Mouse (Mus musculus): Measurements from ENCODE around the gene Gpr160.
"Not testable (repeated sequence)": the region's sequence is repeated elsewhere in the genome, so short reads cannot be mapped to it uniquely, and the experiment has no call there.

The Gpr160 gene

DNA sequence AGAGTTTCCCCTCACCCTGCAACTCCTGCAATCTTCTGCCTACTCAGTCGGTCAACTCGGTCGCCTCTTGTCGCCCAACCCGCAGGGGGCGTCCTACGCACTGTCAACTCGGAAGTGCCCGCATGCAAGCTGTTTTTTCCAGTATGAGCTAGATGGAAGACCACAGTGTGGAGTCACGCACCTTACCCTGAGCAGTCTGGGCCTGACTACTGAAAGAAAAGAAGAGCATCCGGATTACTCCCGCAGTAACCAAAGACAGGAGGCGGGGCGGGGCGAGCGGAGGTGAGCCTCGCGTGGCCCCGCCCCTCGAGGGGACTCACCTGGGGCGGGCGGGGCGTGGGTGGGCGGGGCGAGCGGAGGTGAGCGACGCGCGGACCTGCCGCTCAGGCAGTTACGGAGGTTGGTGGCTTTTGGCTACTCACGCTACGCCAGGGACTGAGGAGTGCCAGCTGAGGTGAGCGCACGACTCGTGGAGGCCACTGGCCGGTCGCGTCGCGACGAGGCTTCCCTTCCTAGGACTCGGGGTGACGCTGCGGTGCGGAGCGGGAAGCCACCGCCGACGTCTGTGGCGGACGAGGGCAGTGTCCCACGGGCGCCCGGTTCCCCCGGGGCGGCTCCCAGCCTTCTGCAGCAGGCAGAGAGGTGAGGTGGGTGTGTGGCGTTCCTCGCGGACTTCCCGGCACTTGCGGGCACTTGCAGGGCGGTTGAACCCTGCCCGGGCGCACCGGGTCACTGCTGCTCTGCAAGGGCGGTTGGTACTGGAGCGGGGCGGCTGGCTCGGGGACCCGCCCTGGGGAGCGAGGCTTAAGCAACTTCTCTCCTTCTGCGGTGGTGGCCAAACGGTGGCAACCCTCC lies at the start of gene Gpr160:
Gpr160 (plus strand) TSS at position 347 of the 855 bp plus-strand sequence.
- DNase-seq (ENCODE audit: low spot score in 2 of 2) = peak; percentile 41 to 62

DNA sequence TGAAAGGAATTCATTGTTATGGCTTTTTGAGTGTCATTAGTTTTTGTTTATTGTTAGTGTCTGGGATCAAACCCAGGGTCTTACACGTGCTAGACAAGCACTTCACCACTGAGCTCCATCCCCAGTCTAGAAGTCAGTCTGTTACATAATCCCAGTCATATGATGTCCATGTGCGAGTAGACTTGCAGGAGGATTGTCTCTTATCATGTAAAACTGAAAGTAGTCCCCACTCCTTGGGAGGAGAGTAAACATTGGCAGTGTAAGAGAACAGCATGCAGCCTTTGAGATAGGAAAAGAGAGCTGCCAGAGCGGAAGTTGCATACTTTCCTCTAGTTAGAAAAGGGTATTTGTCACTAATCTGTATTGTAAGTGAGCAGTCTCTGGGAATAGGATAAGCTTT lies 42.9 kb upstream of the Gpr160 start:
- DNase-seq (ENCODE audit: low spot score in 2 of 2) = peak; percentile 60 to 79

DNA sequence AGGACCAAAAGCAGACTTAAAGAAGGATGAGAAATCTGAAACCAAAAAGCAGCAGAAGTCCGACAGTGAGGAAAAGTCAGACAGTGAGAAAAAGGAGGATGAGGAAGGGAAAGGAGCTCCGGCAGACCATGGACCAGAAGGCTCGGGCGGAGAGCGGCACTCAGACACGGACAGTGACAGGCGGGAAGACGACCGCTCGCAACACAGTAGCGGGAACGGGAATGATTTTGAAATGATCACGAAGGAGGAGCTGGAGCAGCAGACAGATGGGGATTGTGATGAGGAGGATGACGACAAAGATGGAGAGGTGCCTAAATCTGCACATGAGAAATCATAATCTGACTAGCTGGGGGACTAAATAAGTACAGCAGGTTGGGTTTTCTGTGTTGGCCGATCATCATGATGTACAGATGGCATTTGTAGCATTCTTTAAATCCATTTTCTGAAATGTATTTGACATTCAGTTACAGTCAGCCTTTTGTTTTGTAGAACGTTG lies 37.1 kb upstream of the Gpr160 start:
- DNase-seq (ENCODE audit: low spot score in 2 of 2) = no peak

DNA sequence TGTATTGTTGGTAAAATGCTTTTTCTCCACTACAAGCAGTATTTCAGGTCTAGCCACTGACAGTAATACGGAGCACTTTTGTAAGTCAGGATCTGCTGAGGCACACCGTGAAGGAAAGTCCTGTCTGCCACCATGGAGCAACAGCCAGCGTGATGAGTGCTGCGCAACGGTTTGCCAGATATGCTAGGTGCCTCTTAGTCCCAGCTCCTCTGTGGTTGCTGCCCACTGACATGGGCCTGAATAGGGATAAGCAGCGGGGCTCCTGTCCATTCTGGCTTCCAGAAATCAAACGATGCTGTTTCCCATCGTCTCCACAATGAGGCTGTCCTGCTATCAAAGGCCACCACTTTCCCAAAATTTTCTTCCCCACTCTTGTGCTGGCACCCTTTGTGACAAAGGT lies 33.6 kb upstream of the Gpr160 start:
- DNase-seq (ENCODE audit: low spot score in 2 of 2) = no peak

DNA sequence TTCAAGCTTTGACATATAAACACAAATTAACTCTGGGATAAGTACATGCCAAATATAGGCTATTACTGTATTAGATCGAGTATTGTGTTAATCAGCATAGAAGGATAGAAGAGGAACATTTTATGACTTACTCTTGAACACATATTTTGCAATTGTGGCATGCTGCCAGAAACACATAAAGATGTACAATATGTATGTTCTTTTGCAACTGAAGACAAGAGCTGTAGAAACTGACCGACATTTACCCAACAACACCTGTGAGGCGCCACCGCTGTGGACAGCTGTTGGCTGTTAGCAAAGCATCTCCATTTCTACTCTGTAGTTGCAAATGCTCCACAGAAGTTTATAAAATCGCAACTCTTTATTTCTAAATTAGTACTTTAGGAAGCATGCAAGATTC lies 29.7 kb upstream of the Gpr160 start:
- DNase-seq (ENCODE audit: low spot score in 2 of 2) = no peak

DNA sequence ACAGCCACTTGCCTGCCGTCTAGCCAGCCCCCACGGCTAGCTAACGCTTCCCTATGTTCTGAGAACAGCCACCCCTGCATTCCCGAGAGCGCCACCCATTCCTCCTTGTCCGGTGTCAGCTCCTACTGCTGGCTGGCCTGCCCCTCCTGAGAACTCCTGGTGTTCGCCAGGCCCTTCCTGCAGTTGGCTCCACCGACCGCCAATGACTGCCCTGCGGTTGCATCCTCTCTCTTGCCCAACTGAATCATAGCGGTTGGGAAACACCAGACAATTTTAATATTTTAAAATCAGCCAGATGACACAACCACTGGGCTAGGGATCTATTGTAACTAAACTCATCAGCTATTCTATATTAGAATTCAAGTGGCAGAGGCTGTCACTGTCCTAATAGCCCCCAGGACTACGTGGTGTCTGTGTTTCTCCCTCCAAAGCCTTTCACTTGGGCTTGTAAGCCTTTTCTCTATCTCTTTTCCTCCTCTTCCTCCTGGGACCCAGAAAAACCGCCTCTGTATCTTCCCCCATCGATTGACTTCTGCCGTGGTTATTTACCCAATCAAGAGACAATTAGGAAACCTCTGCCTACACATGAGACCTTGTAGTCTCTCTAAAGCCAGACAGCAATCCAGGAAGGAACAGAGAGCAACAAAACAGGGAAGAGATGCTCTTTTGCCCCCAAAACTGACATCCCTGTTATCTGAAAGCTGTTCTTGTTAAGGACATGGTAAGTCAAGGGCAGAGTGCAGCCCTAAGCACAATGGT lies 23.7 kb upstream of the Gpr160 start:
- DNase-seq (ENCODE audit: low spot score in 2 of 2) = no peak

DNA sequence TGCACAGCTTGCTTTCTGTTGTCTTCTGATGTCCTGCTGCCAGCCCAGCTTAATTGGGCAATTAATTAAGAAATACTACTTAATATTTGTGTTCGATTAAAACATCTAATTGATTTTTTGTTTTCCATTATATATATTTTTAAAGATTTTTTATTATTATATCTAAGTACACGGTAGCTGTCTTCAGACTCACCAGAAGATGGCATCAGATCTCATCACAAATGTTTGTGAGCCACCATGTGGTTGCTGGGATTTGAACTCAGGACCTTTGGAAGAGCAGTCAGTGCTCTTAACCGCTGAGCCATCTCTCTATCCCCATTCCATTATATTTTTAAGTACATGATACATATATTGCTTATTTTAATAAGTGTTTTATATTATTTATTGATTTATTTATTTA lies 22.5 kb upstream of the Gpr160 start:
- DNase-seq (ENCODE audit: low spot score in 2 of 2) = no peak

DNA sequence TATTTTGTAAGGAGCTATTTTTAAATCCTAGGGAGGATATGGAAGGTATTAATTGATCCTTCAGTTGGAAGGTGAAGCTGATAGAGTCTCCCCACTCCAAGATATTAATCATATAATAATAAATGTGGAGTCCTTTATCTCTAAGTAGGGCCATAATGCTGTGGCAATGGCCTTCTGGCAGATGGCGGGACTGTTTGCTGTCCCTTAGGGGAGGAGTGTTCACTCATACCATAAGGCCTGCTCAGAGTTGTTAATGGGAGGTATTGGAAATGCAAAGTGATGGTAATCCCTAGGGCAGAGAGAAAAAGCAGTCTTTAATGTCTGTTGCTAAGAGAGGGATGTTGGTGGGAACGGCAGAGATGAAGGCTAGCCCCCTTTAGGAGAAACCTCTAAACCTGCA lies 10.0 kb upstream of the Gpr160 start:
- DNase-seq (ENCODE audit: low spot score in 2 of 2) = no peak

DNA sequence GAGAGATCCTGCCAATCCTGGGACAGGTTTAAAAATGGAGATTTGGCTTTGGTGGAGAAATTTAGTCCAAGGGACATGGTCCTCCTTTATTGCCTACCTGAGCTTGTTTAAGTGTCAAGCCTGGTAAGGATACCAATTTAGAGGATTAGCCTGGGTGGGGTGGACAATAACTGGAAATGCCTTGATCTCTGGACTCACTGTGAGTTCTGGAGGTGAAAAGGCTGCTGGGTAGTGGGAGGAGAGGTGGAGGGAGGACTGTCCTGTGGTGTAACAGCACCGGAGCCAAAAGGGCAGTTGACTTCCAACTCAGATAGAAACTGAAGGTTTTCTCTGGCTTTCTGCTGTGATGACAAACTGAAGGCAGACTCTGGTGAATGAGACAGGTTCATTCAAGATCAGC lies 8.3 kb upstream of the Gpr160 start:
- no peak for DNase-seq (ENCODE audit: low spot score in 2 of 2)

DNA sequence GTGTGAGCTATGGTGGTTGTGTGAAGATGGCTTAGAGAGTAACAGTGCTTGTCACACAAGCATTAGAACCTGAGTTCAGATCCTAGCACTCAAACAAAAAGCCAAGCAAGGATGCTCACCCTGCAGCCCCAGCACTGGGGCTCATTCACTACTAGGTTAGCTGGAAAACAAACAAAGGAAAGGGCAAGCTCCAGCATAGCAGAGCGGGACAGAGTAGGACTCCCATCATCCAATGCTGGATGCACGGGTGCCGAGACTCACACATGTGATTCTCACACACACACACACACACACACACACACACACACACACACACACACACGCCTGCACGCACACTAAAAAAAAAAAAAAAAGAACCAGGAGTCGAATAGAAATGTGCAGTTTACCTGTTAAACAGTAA lies 4.3 kb upstream of the Gpr160 start:
- DNase-seq (ENCODE audit: low spot score in 2 of 2) = no peak

DNA sequence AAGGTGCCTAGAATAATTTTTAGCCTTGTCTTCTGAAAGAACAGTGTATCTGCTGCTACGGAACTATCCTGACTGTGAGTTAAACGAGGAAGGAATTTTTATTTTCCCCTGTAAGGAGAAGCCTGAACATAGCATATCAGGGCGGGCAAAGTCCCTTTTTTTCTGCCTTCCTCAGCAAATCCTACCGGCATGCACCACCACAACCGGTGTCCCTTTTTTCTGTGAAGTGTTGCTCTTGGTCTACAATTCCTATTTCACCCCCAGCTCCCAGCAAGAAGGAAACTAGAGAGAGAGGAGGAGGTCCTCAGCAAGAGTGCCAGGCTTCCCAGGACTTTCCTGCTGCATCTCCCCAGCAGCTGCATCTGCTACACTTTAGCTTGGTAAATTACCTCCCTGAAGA lies 2.2 kb upstream of the Gpr160 start:
- DNase-seq (ENCODE audit: low spot score in 2 of 2) = no peak

DNA sequence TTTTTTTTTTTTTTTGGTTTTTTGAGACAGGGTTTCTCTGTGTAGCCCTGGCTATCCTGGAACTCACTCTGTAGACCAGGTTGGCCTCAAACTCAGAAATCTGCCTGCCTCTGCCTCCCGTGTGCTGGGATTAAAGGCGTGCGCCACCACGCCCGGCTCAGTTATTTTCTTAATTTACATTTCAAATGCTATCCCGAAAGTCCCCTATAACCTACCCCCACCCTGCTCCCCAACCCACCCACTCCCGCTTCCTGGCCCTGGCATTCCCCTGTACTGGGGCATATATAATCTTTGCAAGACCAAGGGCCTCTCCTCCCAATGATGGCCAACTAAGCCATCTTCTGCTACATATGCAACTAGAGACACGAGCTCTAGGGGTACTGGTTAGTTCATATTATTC lies 3.8 kb downstream of the Gpr160 start:
- DNase-seq (ENCODE audit: low spot score in 2 of 2) = not testable (repeated sequence)

DNA sequence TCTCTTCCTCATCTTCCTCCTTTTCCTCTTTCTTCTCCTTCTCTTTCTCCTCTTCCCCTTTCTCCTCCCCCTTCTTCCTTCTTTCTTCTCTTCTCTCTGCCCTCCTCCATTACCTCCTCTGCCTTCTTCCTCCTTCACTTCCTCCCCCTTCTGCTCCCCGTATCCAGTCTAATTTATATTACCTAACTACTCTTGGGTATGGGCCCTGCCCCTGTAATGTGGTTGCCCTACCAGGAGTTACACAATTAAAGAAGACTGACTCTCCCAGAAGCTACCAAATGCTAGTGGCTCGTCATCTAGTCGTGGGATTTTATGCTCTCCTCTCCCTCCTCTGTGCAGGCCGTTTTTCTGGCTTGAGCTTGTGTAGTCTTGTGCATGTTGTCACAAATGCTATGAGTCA lies 5.0 kb downstream of the Gpr160 start:
- DNase-seq (ENCODE audit: low spot score in 2 of 2) = no peak

DNA sequence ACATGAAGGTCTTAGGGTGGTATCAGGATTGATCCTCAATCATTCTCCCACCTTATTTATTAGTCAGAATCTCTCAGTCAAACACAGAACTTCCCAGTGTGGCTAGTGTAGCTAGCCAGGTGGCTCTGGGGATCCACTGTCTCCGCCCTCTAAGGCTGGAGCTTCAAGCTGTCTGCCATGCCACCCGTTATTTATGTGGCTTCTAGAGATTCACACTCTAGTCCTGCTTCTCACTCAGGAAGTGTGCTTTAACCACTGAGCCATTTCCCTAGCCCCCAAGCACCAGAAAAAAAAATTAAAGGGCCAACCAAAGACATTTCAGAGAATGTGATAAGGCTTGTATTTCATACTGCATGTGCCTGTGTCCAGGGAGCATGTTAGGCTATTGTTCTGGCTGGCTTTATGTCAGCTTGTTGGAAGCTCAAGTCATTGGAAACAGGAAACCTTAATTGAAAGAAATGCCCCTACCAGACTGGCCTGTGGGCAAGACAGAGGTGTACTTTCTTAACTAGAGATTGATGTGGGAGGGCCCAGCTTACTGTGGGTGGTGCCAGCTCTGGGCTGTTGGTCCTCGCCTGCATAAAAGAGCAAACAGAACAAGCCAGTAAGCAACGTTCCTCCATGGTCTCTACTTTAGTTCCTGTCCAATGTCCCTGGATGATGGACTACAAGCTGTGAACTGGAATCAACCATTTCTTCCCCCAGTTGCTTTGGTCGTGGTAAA lies 8.1 kb downstream of the Gpr160 start:
- DNase-seq (ENCODE audit: low spot score in 2 of 2) = no peak

DNA sequence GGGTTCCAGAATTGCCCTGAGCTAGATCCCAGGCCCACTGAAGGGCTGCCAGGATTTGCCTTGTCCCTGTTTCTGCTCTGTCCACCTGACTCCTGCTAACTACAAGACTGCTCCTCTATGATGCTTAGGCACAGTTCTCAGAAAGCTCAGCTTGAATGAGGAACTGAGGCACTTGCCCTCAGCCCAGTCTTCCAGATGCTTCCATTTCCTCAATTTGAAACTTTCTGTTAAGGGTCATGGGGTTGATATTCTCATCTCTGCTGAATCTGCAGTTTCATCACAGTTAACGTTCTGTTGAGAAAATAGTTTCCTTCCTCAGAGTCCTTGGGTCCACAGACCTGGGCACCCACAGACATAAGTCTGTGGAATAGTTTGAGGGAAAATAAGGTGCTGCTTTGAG lies 8.9 kb downstream of the Gpr160 start:
- DNase-seq (ENCODE audit: low spot score in 2 of 2) = peak; percentile 22 to 65

DNA sequence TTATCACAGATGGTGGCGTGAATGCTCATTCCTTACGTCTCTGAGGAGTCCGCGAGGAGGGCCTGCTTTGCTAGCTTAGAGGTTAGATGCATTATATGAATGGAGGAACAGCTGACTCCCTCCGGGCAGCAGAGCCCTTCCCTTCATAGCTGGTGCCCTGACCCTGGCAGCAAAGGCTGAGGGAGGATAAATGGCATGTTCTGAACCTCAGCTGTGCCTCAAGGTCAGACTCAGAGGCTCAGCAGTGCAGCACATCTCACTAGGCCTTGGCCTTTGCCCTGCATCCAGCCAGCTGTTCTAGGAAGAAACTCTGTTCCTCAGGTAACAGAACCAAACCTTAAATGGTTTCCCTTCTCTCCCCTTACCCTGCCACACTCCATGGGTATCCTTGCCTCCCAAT lies 12.4 kb downstream of the Gpr160 start:
- no peak for DNase-seq (ENCODE audit: low spot score in 2 of 2)

DNA sequence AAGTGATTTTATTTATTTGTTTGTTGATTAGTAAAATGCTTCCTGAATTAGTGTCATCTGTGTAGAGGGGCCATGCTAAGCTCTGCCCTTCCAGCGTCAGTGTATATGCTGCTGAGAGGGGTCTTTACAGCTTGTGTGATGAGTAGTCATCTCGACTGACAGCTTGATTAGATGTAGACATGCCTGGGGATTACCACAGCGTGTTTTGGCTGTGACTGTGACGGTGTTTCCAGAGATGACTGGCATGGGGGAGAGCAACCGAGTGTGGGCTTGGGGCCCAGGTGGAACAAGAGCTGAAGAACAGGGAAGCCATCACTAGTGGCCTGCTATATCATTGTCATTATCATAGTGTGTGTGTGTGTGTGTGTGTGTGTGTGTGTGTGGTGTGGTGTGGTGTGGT lies 12.9 kb downstream of the Gpr160 start:
- no peak for DNase-seq (ENCODE audit: low spot score in 2 of 2)

DNA sequence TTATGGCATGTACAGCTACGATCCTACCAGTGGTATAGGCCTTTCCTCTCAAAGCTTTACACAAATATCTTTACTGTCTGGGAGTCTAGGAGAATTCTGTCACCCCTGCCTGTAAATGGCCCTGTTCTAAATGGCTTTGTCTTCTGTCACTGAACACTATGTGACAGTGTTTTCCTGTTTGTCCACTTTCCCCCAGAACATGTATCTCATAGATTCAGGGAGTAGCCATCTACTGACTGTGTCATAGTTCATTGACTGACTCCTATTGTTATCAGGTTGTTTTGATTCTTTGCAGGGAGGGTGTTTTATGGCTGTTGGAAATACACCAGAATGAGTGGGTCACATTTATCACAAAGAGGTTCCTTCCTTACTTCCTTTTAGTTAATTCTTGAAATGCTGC lies 14.2 kb downstream of the Gpr160 start:
- DNase-seq (ENCODE audit: low spot score in 2 of 2) = peak in 1 of 2 experiments; percentile 24

DNA sequence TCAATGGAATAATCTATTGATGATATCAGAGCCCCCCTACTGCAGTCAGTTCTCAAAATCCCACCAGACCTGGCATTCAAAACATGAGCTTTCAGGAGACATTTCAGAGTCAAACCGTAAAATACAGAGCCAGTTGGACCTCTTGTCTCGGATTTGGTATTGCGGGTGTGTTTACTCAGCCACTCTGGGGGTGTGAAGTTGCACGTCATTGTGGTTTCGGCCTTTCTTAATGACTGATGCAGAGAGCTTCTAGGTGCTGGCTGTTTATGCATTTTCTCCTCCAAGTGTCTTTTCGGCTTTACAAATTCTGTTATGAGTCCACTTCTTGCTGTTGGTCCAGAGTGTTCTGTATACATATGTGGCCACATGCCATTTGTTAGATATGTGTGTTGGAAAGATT lies 21.0 kb downstream of the Gpr160 start:
- DNase-seq (ENCODE audit: low spot score in 2 of 2) = no peak

DNA sequence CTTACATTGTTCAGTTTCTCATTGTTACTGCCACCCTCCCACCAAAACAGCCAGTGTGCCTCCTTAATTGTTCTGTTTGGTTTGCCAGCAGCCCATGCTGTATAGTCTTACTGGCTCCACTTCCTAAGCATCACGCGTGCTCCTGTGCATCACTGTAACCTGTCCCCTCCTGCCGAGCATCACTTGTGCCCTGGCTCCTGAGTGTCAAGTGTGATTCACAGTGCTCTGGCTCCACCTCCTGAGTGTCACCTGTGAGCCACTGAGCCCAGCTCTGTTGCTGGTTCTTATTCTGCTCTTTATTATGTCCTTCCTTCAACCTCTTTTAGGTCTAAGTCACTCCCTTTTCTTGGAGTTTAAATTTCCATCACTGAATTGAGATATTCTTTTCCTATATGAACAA lies 31.7 kb downstream of the Gpr160 start:
- DNase-seq (ENCODE audit: low spot score in 2 of 2) = no peak

DNA sequence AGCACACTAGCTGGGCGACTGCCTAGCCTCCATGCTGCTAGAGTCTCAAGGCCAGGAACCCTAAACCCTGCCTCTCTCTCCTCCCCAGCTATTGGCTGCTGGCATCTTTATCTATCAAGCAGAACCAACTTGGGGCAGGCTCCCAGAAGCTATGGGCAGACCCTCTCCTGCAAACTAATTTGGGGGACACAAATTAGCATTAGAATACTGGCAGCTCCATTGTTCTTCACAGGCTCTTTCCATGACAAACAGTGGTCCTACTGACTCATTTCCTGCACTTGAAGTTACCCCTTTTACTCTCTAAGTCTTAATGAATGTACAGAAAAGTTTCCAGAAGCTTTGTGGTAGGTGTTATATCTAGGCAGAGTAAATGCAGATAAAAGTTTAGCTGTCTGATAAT lies 33.3 kb downstream of the Gpr160 start:
- no peak for DNase-seq (ENCODE audit: low spot score in 2 of 2)

DNA sequence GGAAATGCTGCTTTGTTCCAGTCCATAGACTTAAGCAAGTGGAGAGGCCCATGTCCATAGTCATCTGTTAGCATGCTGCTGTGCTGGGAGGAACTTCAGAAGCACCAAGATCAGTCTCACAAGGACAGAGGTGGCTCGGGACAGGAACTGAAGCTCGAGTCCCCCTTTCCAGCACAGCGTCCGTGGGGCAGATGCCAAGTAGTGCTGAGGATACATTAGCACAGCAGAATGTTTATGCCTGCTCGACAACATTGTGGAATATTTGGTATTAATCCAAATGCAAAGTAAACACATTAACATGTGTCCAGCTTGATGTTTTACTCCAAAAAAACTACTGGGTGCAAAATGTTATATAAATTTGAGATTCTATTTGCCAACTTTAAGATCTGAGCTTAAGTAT lies 41.0 kb downstream of the Gpr160 start:
- DNase-seq (ENCODE audit: low spot score in 2 of 2) = no peak

Measured in heart, adult 9 months (tissue).